Mouse (Mus musculus) monocyte, adult 59 days (primary cell): ENCODE data around the gene Ptges2. TPM values are rescaled to one million over a fixed set of nuclear protein-coding genes. Genes with fewer than 3 reads are reported as not detected.

Source experiments
- total RNA-seq, 2 experiments: library from RNA; stranded (reverse); gene quantifications; one replicate each; pipeline ENCODE4 v1.2.4; 2023

Ptges2 gene
- total RNA-seq: 1 to 10 TPM; 7.3 to 9.8 TPM

DNA sequence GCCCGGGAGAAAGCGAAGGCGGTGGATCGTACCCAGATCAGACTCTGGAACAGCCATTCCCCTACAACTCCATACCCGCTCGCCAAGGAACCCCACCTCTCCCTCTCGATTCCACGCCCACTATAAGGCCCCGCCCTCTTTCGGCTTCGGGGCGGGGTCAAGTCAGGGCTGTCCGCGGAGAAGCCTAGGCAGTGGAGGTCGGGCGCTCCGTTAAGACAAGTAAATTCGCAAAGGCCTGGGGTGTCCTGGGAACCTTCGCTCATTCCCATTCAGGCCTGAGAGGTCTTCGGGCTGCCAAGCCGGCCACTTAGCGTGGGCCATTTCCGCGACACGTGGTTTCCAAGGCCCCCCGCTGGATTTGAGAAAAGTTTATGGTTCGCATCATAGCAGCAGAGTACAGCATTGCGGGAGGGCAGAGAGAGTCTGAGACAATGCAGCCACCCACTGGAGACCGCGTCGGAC is at the start of gene Ptges2:
Gene Ptges2, plus strand, starts transcription at position 413 of the 462 bp plus-strand sequence.

DNA sequence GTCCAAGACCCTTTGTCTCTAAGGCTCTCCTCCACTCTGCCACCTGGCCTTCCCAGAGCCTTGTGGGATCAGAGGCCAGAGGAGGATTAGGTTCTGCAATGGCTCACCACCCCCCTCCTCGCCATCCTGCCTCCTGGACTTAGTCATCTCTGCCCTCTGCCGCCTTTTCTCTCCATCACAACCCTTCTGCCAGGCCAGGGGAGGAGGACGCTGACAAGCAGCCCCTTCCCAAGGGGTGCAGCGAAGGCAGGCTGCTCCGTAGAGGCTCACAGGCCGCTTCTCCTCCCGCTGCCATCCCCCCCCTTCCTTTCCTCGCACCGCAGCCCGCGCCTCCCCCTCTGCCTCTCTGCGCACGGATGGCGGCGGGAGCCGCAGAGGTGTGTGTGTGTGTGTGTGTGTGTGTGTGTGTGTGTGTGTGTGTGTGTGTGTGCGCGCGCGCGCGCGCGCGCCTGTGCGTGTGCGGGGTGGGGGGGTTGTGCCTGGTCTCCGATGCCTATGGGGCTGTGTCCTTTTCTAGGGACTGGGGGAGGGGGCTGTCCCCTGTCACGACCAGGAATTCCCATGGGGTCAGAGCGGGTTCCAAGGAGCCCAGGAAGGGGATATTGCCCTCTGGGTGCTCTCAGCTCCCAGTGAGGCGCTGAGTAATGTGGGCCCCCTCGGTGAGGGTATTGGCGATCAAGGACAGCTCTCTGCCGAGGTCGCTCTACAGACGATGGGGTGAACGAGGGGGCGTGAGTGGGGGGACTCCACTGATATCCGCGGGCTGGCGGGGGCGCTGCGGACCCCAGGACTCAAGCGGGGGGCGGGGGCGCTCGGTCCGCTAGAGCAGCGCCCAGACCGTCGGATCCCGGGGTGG is 43.3 kb upstream of the Ptges2 start, which contains the start of gene Ciz1:
Gene Ciz1, plus strand, starts transcription at position 177 of the 856 bp plus-strand sequence.

DNA sequence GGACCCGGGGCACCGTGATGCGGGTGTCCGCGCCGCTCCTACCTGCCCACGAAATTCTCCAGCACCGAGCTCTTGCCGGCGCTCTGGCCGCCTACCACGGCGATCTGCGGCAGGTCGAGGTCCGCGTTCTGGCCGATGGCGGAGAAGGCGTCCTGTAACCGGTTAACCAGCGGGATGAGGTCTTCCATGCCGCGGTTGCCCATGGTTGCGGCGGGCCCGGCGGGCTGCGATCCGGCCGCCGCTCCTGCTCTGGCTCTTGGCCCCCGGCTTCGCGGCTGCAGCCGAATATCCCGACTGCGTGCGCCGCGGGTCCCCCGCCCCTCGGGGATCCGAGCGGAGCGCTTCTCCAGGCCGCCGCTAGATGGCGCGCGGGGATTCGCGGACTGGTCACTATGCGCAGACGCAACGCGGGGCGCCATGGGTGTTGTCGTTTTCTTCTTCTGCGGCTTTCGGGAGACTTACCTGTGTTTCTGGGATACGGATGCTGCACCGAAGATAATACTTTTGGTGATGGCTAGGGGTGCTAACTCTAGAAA is 42.6 kb upstream of the Ptges2 start, which contains the start of gene Dnm1:
Gene Dnm1, minus strand, starts transcription at position 332 of the 536 bp plus-strand sequence.

DNA sequence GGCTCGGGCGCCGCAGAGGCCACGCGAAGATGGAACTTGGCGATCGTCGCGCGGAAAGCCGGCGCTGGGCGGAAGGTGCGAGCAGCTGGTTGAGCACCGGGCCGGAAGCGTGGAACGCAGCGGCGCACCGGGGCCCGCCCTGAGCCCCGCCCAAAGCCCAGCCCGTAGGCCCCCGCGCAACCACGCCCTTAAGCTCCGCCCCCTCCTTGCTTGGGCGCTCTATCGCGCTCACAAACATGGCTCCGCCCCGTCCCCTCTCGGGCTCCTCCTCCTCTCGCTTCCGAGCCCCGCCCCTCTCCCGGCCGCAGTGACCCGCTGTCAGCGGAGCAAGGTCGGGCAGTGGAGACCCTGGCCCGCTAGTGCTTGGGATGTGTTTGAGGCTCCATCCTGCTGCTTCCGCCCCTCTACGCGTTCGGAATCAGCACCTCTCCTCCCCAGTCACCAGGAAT is 13.9 kb upstream of the Ptges2 start, which contains the start of gene 1110008P14Rik:
Gene 1110008P14Rik, minus strand, starts transcription at position 164 of the 449 bp plus-strand sequence.

DNA sequence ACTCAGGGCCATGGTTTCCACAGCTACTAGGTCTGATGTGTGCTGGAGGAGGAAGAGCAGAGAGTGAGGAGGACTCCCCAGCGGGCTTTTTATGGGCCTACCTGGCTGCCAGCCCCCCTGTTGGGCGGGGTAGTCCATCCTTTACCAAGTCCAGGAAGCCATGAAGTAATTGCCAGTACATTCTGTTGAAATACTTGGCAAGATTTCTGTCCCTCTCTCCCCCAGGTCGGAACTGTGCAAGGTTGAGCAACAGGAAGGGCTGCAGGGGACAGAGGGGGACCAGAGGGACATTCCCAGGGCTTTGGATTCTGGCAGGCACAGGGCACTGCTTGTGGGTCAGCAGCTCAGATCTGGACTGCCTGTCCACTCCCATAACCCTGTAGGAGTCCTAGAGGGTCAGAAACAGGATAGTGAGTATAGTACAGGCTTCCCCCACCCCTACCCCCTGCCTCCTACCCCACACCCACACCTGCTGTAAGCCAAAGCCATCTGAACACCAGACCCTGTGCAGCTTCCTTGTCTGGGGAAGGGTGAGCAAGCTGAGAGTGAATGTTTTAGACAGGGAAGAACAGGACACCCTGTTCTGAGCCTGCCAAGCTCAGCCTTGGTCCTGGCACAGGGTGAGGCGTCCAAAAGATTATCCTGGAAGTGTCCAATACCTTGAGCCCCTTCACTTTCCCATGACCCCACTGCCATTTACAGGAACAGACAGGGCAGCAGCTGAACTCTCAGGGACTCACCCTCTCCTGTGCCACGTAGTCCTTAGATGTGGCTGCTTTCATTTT is 7.8 kb upstream of the Ptges2 start, which contains the start of gene Lcn2:
Gene Lcn2, minus strand, starts transcription at position 547 of the 785 bp plus-strand sequence.

DNA sequence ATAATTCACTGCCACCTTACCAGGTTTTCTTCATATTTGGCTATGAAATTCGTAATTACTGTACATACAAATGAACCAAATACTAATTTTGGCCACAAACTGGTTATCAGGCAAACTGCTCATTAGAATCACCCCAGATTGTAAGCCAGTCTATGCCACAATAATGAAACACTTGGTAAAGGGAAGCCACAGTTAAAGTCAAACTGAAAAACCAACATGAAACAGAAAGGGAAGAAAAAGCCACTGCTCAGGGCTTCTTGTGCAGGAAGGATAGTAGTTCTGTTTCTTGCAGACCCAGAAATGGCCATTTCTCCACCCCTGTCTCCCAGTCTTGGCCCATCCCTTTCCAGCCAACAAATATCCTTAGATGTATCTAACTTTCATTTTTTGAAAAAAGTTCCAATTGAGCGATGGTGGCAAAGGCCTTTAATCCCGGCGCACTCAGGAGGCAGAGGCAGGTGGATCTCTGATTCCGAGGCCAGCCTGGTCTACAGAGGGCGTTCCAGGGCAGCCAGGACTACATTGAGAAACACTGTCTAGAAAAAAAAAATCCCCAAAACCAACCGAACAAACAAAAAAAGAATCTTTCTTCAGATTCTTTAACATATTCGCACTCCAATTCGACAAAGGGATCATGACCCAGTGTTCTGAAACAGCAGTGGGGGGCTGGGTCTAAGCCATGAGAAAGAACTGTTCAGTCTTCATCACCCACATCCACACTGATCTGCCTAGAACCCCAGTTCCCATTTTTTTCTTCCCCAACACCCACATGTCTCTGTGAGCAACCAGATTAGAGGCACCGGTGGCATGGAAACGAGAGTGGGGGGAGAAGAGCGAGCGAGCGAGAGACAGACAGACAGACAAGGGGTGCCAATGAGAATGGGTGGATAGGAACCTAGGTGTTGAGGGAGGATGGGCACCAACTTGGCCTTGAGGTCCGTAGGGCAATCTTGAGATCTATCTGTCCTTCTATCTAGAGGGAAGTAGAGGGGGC is 54.4 kb downstream of the Ptges2 start, which contains the start of gene Naif1:
Gene Naif1, plus strand, starts transcription at position 697 of the 994 bp plus-strand sequence.

DNA sequence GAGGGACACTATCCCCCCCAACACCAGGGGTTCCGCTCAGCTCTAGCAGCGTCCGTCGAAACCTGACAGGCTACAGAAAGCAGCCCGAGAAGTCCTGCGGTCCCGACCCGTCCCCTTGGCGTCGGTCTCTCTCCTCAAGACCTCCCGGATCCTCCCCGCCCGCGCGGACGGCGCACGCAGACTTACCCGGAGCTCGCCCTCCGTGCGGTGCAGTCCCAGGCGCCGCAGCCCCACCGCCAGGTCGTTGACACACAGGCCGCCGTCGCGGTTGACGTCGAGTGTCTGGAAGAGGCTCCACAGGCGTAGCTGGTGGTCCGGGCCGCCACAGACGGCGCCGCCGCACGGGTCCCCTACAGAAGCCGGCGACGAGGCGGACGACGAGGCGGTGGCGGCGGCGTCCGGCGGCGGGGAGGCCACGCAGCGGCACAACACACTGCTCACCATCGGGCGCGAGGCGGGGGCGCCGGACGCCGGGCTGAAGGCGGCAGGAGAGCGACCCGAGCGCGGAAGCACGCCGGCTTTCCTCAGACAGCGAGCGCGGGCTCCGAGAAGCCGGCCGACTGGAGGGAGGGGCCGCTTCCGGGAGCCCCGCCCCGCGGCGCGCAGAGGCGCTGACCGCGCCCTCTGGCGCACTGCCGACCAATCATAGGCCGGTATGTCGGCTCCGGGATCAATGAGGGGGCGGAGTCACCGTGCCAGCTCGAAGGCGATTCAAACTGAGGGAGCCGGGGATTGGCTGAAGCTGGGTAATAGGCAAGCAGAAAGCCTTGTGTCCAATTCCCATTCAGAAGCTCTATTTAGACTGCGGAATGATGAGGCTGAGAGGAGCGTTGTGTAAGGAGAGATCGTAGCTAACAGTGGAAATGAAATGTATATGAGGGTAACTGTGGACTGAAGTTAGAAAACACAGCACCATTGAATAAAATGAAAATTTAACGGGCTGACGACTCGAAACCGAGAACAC is 55.5 kb downstream of the Ptges2 start, which contains the start of gene Slc25a25:
Gene Slc25a25, minus strand, starts transcription at position 565 of the 964 bp plus-strand sequence.

Other genes with a start within 250 kb of the Ptges2 start
- gene Prrc2b, start 244.8 kb upstream of the Ptges2 start, total RNA-seq: 10 to 100 TPM; 51.4 to 53.6 TPM
- gene Pomt1, start 159.3 kb upstream of the Ptges2 start, total RNA-seq: 10 to 100 TPM; 12.7 to 14.4 TPM
- 10 to 100 TPM; 44.1 to 49.4 TPM for gene Uck1, start 135.7 kb upstream of the Ptges2 start, total RNA-seq
- gene Golga2, start 108.5 kb upstream of the Ptges2 start, total RNA-seq: 10 to 100 TPM; 47.1 to 53.2 TPM
- gene Swi5, start 107.8 kb upstream of the Ptges2 start, total RNA-seq: 10 to 100 TPM; 72.0 to 75.6 TPM
- 100 to 1,000 TPM in 1 of 2 experiments, 10 to 100 TPM in 1; 97.5 to 110 TPM for gene Ciz1, start 43.6 kb upstream of the Ptges2 start, total RNA-seq
- under 1 TPM; 0.55 to 0.79 TPM for gene Dnm1, start 42.6 kb upstream of the Ptges2 start, total RNA-seq
- gene 1110008P14Rik, start 14.0 kb upstream of the Ptges2 start, total RNA-seq: 10 to 100 TPM; 17.3 to 23.5 TPM
- gene Lcn2, start 7.6 kb upstream of the Ptges2 start, total RNA-seq: 1 to 10 TPM; 1.8 to 3.3 TPM
- 1 to 10 TPM; 6.8 to 9.2 TPM for gene Naif1, start 54.6 kb downstream of the Ptges2 start, total RNA-seq
- gene Slc25a25, start 55.5 kb downstream of the Ptges2 start, total RNA-seq: 10 to 100 TPM; 34.8 to 35.2 TPM
- 10 to 100 TPM; 18.9 to 19.9 TPM for gene Fam102a, start 139.4 kb downstream of the Ptges2 start, total RNA-seq
- gene Dpm2, start 175.0 kb downstream of the Ptges2 start, total RNA-seq: 10 to 100 TPM; 57.0 to 70.0 TPM
- under 1 TPM in 1 of 2 experiments, not detected in 1; 0.45 TPM for gene Pip5kl1, start 178.9 kb downstream of the Ptges2 start, total RNA-seq
- gene 9430097D07Rik, start 179.8 kb downstream of the Ptges2 start, total RNA-seq: not detected
- 10 to 100 TPM; 44.7 to 45.7 TPM for gene St6galnac4, start 191.2 kb downstream of the Ptges2 start, total RNA-seq
- gene St6galnac6, start 203.8 kb downstream of the Ptges2 start, total RNA-seq: 10 to 100 TPM; 40.6 to 40.8 TPM
- under 1 TPM; 0.43 to 0.45 TPM for gene Ak1, start 225.9 kb downstream of the Ptges2 start, total RNA-seq